Mouse (Mus musculus): Measurements from ENCODE around the gene Ackr4.

- no peak for TF ChIP-seq EP300 (IDR thresholded peaks at IDR 0.05; ENCODE audit: insufficient read depth, low read depth, low read length)
- TF ChIP-seq CTCF (IDR thresholded peaks at IDR 0.05): no peak
Measured at GRCm38 (mm10) chr9:104080038-104080437, 46.7 kb downstream of the Ackr4 start.
